Mouse (Mus musculus): ENCODE data around the gene Mink1. TPM values are rescaled to one million over a fixed set of nuclear protein-coding genes. Genes with fewer than 3 reads are reported as not detected.
"Not testable (repeated sequence)": the region's sequence is repeated elsewhere in the genome, so short reads cannot be mapped to it uniquely, and the experiment has no call there.

Gene Mink1
- polyA plus RNA-seq, 1 experiment = 41.3 TPM

- WGBS = 84% methylated on average over 8 of the region's 8 CpGs
- DNase-seq (ENCODE audit: low read depth, low spot score) = no peak
These were observed 11.2 kb upstream of the Mink1 start for GRCm38 (mm10) chr11:70551526-70551925.

GRCm38 (mm10) chr11:70553940-70554339 lies 8.7 kb upstream of the Mink1 start:
- 38% methylated on average over 7 of the region's 7 CpGs for WGBS
- no peak for DNase-seq (ENCODE audit: low read depth, low spot score)

GRCm38 (mm10) chr11:70557545-70557944 lies 5.1 kb upstream of the Mink1 start:
- DNase-seq (ENCODE audit: low read depth, low spot score) = no peak
- WGBS = 92% methylated on average over 9 of the region's 9 CpGs

GRCm38 (mm10) chr11:70561937-70562286 lies 769 bp upstream of the Mink1 start:
- 0% methylated on average over 2 of the region's 2 CpGs for WGBS

GRCm38 (mm10) chr11:70562995-70563469 lies 351 bp downstream of the Mink1 start:
- no peak for DNase-seq (ENCODE audit: low read depth, low spot score)
- WGBS = 2% methylated on average over 21 of the region's 31 CpGs

More at GRCm38 (mm10) chr11:70561937-70562286, 769 bp upstream of the Mink1 start:
- DNase-seq (ENCODE audit: low read depth, low spot score) = no peak

GRCm38 (mm10) chr11:70563470-70564275 lies 992 bp downstream of the Mink1 start:
- WGBS = 2% methylated on average over 25 of the region's 25 CpGs
- DNase-seq (ENCODE audit: low read depth, low spot score) = no peak

GRCm38 (mm10) chr11:70564276-70564873 lies 1.7 kb downstream of the Mink1 start:
- 16% methylated on average over 4 of the region's 4 CpGs for WGBS
- no peak for DNase-seq (ENCODE audit: low read depth, low spot score)

- no peak for DNase-seq (ENCODE audit: low read depth, low spot score)
- WGBS = 69% methylated on average over 7 of the region's 7 CpGs
These were observed 3.9 kb downstream of the Mink1 start for GRCm38 (mm10) chr11:70566586-70566985.

- DNase-seq (ENCODE audit: low read depth, low spot score) = not testable (repeated sequence)
- 100% methylated on average over 1 of the region's 1 CpGs for WGBS
These were observed 7.9 kb downstream of the Mink1 start for GRCm38 (mm10) chr11:70570614-70571013.

- WGBS = 79% methylated on average over 1 of the region's 1 CpGs
- no peak for DNase-seq (ENCODE audit: low read depth, low spot score)
These were observed 9.0 kb downstream of the Mink1 start for GRCm38 (mm10) chr11:70571641-70572040.

GRCm38 (mm10) chr11:70572348-70572902 lies 9.7 kb downstream of the Mink1 start:
- no peak for DNase-seq (ENCODE audit: low read depth, low spot score)
- WGBS = 40% methylated on average over 5 of the region's 5 CpGs

- no peak for DNase-seq (ENCODE audit: low read depth, low spot score)
- WGBS = 84% methylated on average over 6 of the region's 6 CpGs
These were observed 11.2 kb downstream of the Mink1 start for GRCm38 (mm10) chr11:70573872-70574271.

- WGBS = 19% methylated on average over 3 of the region's 3 CpGs
- DNase-seq (ENCODE audit: low read depth, low spot score) = no peak
These were observed 14.5 kb downstream of the Mink1 start for GRCm38 (mm10) chr11:70577201-70577600.

- 76% methylated on average over 6 of the region's 6 CpGs for WGBS
- DNase-seq (ENCODE audit: low read depth, low spot score) = no peak
These were observed 16.3 kb downstream of the Mink1 start for GRCm38 (mm10) chr11:70578962-70579361.

GRCm38 (mm10) chr11:70579710-70580357 lies 17.2 kb downstream of the Mink1 start:
- WGBS = 37% methylated on average over 9 of the region's 9 CpGs
- DNase-seq (ENCODE audit: low read depth, low spot score) = no peak

- WGBS = 24% methylated on average over 5 of the region's 5 CpGs
- DNase-seq (ENCODE audit: low read depth, low spot score) = no peak
These were observed 17.7 kb downstream of the Mink1 start for GRCm38 (mm10) chr11:70580358-70580720.

GRCm38 (mm10) chr11:70580921-70581320 lies 18.2 kb downstream of the Mink1 start:
- 76% methylated on average over 3 of the region's 3 CpGs for WGBS
- DNase-seq (ENCODE audit: low read depth, low spot score) = no peak

GRCm38 (mm10) chr11:70582196-70582595 lies 19.5 kb downstream of the Mink1 start:
- 36% methylated on average over 3 of the region's 3 CpGs for WGBS
- DNase-seq (ENCODE audit: low read depth, low spot score) = no peak

- DNase-seq (ENCODE audit: low read depth, low spot score) = no peak
- 70% methylated on average over 6 of the region's 6 CpGs for WGBS
These were observed 20.5 kb downstream of the Mink1 start for GRCm38 (mm10) chr11:70583022-70583714.

- no peak for DNase-seq (ENCODE audit: low read depth, low spot score)
- 87% methylated on average over 7 of the region's 7 CpGs for WGBS
These were observed 21.1 kb downstream of the Mink1 start for GRCm38 (mm10) chr11:70583775-70584174.
